In the genomic region with DNA sequence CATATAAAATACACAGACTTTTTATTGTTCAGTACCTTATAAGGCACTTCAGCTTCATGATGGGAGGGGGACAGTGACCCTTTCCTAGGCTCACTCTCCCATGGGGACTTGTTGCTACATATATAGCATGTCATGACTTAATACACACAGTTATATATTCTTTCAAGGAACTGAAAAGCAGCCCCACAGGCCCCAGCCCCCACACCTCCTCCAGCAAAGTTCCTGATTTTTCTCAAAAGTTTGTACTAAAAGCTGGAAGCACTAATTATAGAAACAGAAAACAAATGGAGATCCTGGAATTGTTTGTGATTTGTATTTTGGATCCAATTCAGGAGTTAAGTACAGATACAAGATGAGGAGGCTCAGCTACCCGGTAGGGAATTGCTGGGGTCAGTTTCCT, we compare ENCODE assay signal across 9 mouse cellular contexts. TPM values are rescaled to one million over a fixed set of nuclear protein-coding genes. Genes with fewer than 3 reads are reported as not detected.
DNase-seq lines count a peak whose midpoint lies in the region; ATAC-seq lines count a peak whose summit lies in the region.
"Had no signal": no experiment of that assay in that cellular context is flagged by ENCODE, and none has a peak within 500 bp of the region (broad histone marks: within the 10 kb centered on the region; RNA-seq: fewer than 3 reads in every experiment).

No protein-coding gene starts in this region.

- peaks cover 61% of the 10 kb centered on the region for H3K4me1 ChIP-seq in kidney, embryonic 15.5 days
- H3K4me1 ChIP-seq in embryonic facial prominence, embryonic 13.5 days = peaks cover 66% of the 10 kb centered on the region
- peaks cover 33% of the 10 kb centered on the region for H3K4me1 ChIP-seq in hindbrain, embryonic 16.5 days (ENCODE audit: control insufficient read depth, insufficient read depth, low read depth, low read length)
- peaks cover 21% of the 10 kb centered on the region for H3K4me1 ChIP-seq in midbrain, embryonic 16.5 days (ENCODE audit: control insufficient read depth, insufficient read depth, low read length)

- DNase-seq in kidney, adult 18-20 months = no peak
- no peak for DNase-seq in layer of hippocampus, adult 9-10 months (ENCODE audit: low spot score)
- DNase-seq in frontal cortex, postnatal 14 days (ENCODE audit: low spot score in 2 of 2) = no peak
- no peak for DNase-seq in left cerebral cortex, postnatal 10 days (ENCODE audit: extremely low spot score in 1 of 2, low spot score in 2 of 2)

- ATAC-seq in kidney, embryonic 15.5 days (replicated peaks; ENCODE audit: low FRiP score) = 0 out of 2 replicates have a peak, but pooled peaks have one; percentile 6
- ATAC-seq in embryonic facial prominence, embryonic 13.5 days (ENCODE audit: insufficient number of reproducible peaks, insufficient read depth, low FRiP score, low TSS enrichment, low read depth) = no peak
- no peak for ATAC-seq in hindbrain, embryonic 16.5 days
- no peak for ATAC-seq in midbrain, embryonic 16.5 days

- 8% methylated on average over 1 of the region's 1 CpGs for WGBS in kidney, embryonic 15.5 days
- WGBS in embryonic facial prominence, embryonic 13.5 days = 37% methylated on average over 1 of the region's 1 CpGs
- WGBS in hindbrain, embryonic 16.5 days = 37% methylated on average over 1 of the region's 1 CpGs
- WGBS in midbrain, embryonic 16.5 days = 53% methylated on average over 1 of the region's 1 CpGs

- H3K4me2 ChIP-seq in kidney, embryonic 15.5 days = peak overlapping the region; percentile 35; the same call in 1 of the 2 replicates
- peak overlapping the region; percentile 44 for H3K4me2 ChIP-seq in embryonic facial prominence, embryonic 13.5 days
- peak overlapping the region; percentile 34; the same call in 1 of the 2 replicates for H3K4me2 ChIP-seq in hindbrain, embryonic 16.5 days (ENCODE audit: low read length)
- no peak overlapping the region for H3K4me2 ChIP-seq in midbrain, embryonic 16.5 days (ENCODE audit: low read length)

- peak overlapping the region; percentile 87 for H3K27ac ChIP-seq in kidney, embryonic 15.5 days
- peak overlapping the region; percentile 88 for H3K27ac ChIP-seq in embryonic facial prominence, embryonic 13.5 days
- H3K27ac ChIP-seq in hindbrain, embryonic 16.5 days (ENCODE audit: low read depth, low read length) = peak overlapping the region; percentile 51
- peak overlapping the region; percentile 71 for H3K27ac ChIP-seq in midbrain, embryonic 16.5 days (ENCODE audit: low read length)

- H3K27me3 ChIP-seq in kidney, embryonic 15.5 days = no peaks in the 10 kb centered on the region
- H3K27me3 ChIP-seq in embryonic facial prominence, embryonic 13.5 days = no peaks in the 10 kb centered on the region
- no peaks in the 10 kb centered on the region for H3K27me3 ChIP-seq in hindbrain, embryonic 16.5 days (replicated peaks; ENCODE audit: control insufficient read depth, insufficient read depth, low read length)
- no peaks in the 10 kb centered on the region for H3K27me3 ChIP-seq in midbrain, embryonic 16.5 days (ENCODE audit: control insufficient read depth, insufficient read depth, low read depth, low read length)

- H3K9ac ChIP-seq in kidney, embryonic 15.5 days = no peak overlapping the region
- H3K9ac ChIP-seq in embryonic facial prominence, embryonic 13.5 days = no peak overlapping the region
- no peak overlapping the region for H3K9ac ChIP-seq in hindbrain, embryonic 16.5 days (ENCODE audit: low read depth, low read length)
- H3K9ac ChIP-seq in midbrain, embryonic 16.5 days (ENCODE audit: low read depth, low read length) = no peak overlapping the region

- H3K9me3 ChIP-seq in kidney, embryonic 15.5 days (replicated peaks) = no peaks in the 10 kb centered on the region
- no peaks in the 10 kb centered on the region for H3K9me3 ChIP-seq in embryonic facial prominence, embryonic 13.5 days
- no peaks in the 10 kb centered on the region for H3K9me3 ChIP-seq in hindbrain, embryonic 16.5 days (ENCODE audit: control insufficient read depth, low read length)
- no peaks in the 10 kb centered on the region for H3K9me3 ChIP-seq in midbrain, embryonic 16.5 days (replicated peaks; ENCODE audit: control insufficient read depth, low read length, poor library complexity, severe bottlenecking)
- H3K9me3 ChIP-seq: G1E had no signal

- H3K4me3 ChIP-seq in kidney, embryonic 15.5 days (replicated peaks) = no peak overlapping the region
- peak overlapping the region; percentile 12; the same call in 1 of the 2 replicates for H3K4me3 ChIP-seq in embryonic facial prominence, embryonic 13.5 days
- H3K4me3 ChIP-seq in hindbrain, embryonic 16.5 days (ENCODE audit: low read length) = no peak overlapping the region
- no peak overlapping the region for H3K4me3 ChIP-seq in midbrain, embryonic 16.5 days (ENCODE audit: low read depth, low read length)

- intact Hi-C loops in left cerebral cortex, postnatal 10 days (cut with DNase I) = no loop called here

- H3K36me3 ChIP-seq in kidney, embryonic 15.5 days = peaks cover 60% of the 10 kb centered on the region
- peaks cover 54% of the 10 kb centered on the region for H3K36me3 ChIP-seq in embryonic facial prominence, embryonic 13.5 days
- peaks cover 27% of the 10 kb centered on the region for H3K36me3 ChIP-seq in hindbrain, embryonic 16.5 days (ENCODE audit: control insufficient read depth, insufficient read depth, low read length)
- H3K36me3 ChIP-seq in midbrain, embryonic 16.5 days (ENCODE audit: control insufficient read depth, insufficient read depth, low read length) = peaks cover 22% of the 10 kb centered on the region

RNA-seq across cellular contexts. Expression of a gene that starts 2.9 kb away (rescaled TPM):
- polyA plus RNA-seq in kidney, embryonic 15.5 days (2015; fragmentation: Nextera tagmentation; extraction: Ambion mirVana) = 13.1 and 15.7 TPM in 2 replicates
- polyA plus RNA-seq in embryonic facial prominence, embryonic 13.5 days (2015; fragmentation: Nextera tagmentation; extraction: Ambion mirVana) = 17.1 and 20.3 TPM in 2 replicates
- polyA plus RNA-seq in hindbrain, embryonic 16.5 days (2015; fragmentation: Nextera tagmentation; extraction: Ambion mirVana) = 15.1 and 23.5 TPM in 2 replicates
- 11.1 and 15.0 TPM in 2 replicates for polyA plus RNA-seq in midbrain, embryonic 16.5 days (2015; fragmentation: Nextera tagmentation; extraction: Ambion mirVana)
- total RNA-seq in left cerebral cortex, postnatal 10 days (2021) = 1 to 10 TPM; 2.2 to 2.6 TPM

RNA-seq across cellular contexts. Expression of a gene that starts 59.4 kb away (rescaled TPM):
- polyA plus RNA-seq in kidney, embryonic 15.5 days (2015; fragmentation: Nextera tagmentation; extraction: Ambion mirVana) = 1,546 and 1,642 TPM in 2 replicates
- 1,664 and 1,723 TPM in 2 replicates for polyA plus RNA-seq in embryonic facial prominence, embryonic 13.5 days (2015; fragmentation: Nextera tagmentation; extraction: Ambion mirVana)
- polyA plus RNA-seq in hindbrain, embryonic 16.5 days (2015; fragmentation: Nextera tagmentation; extraction: Ambion mirVana) = 1,030 and 1,626 TPM in 2 replicates
- polyA plus RNA-seq in midbrain, embryonic 16.5 days (2015; fragmentation: Nextera tagmentation; extraction: Ambion mirVana) = 1,445 and 1,454 TPM in 2 replicates
- 1,000 to 10,000 TPM; 1,952 to 1,966 TPM for total RNA-seq in left cerebral cortex, postnatal 10 days (2021)
